Mouse (Mus musculus) spleen, adult 2 months (tissue): ENCODE measurements around the gene Aldh9a1.

Experiments
- CTCF ChIP-seq: fragments of 200-500 bp; IDR thresholded peaks from 2 replicates; pipeline ENCODE4 v1.5.1; 2011; ENCODE audit warnings: mild to moderate bottlenecking, inconsistent platforms; ENCODE audit not compliant: insufficient read depth, insufficient read length, insufficient replicate concordance; ENCODE audit errors: extremely low read depth
- POLR2A ChIP-seq: fragments of 200-500 bp; IDR thresholded peaks from 2 replicates; pipeline ENCODE4 v1.6.1; 2011; ENCODE audit warnings: low read depth, low read length, inconsistent platforms

GRCm38 (mm10) chr1:167414846-167415245, 65.1 kb downstream of the Aldh9a1 start:
- peak; percentile 57; the same call in 1 of the 2 replicates for TF ChIP-seq CTCF
- TF ChIP-seq POLR2A, result no peak
